Mouse (Mus musculus) cerebellum, adult 2 months (tissue): ENCODE data around the gene Snx15. TPM values are rescaled to one million over a fixed set of nuclear protein-coding genes. Genes with fewer than 3 reads are reported as not detected.

Source experiments
- DNase-seq, 2 experiments: peaks; one replicate each; pipeline ENCODE4 v3.0.0; 2021
- H3K27ac ChIP-seq: fragments of 200-500 bp; 2 replicates; pipeline ENCODE4 v1.5.1; 2012; ENCODE audit warnings: low read length, control low read depth, inconsistent platforms; ENCODE audit not compliant: insufficient read depth
- H3K27me3 ChIP-seq: fragments of 200-500 bp; 2 replicates; pipeline ENCODE4 v1.6.1; 2012; ENCODE audit warnings: inconsistent platforms, mild to moderate bottlenecking, low read length, moderate library complexity; ENCODE audit not compliant: control insufficient read depth, insufficient read depth
- H3K4me1 ChIP-seq: fragments of 200-500 bp; 2 replicates; pipeline ENCODE4 v1.6.1; 2011; ENCODE audit warnings: low read length; ENCODE audit not compliant: control insufficient read depth, insufficient read depth
- H3K4me3 ChIP-seq: fragments of 200-500 bp; replicated peaks from 2 replicates; pipeline ENCODE3; 2011; ENCODE audit warnings: mild to moderate bottlenecking, low read depth, low read length, control low read depth; ENCODE audit not compliant: insufficient read depth
- CTCF ChIP-seq: fragments of 200-500 bp; IDR thresholded peaks from 2 replicates; pipeline ENCODE4 v1.5.1; 2011; ENCODE audit warnings: low read depth, mild to moderate bottlenecking, control low read depth, low read length, moderate library complexity, borderline replicate concordance; ENCODE audit not compliant: insufficient read depth
- POLR2A ChIP-seq: fragments of 200-500 bp; IDR thresholded peaks from 2 replicates; pipeline ENCODE4 v1.6.1; 2011; ENCODE audit warnings: low read length, control low read depth, borderline replicate concordance; ENCODE audit not compliant: insufficient read depth
- WGBS: fragments of 180-500 bp; shearing (Covaris S2); methylation state at CpG from one replicate; pipeline ENCODE4 v1.1.7; 2018; 5-methylcytosine and 5-hydroxymethylcytosine counted together
- polyA plus RNA-seq: library from polyadenylated mRNA; depleted of rRNA; stranded (reverse); fragments of >200 nt; gene quantifications from 2 replicates; pipeline ENCODE4 v1.2.3, GENCODE M21; 2012

Gene Snx15
- polyA plus RNA-seq, 1 experiment = 67.9 TPM

GRCm38 (mm10) chr19:6117346-6117985 lies 10.6 kb downstream of the Snx15 start:
- WGBS = 3% methylated on average over 32 of the region's 32 CpGs
- no peak for DNase-seq
- TF ChIP-seq POLR2A = no peak
- TF ChIP-seq CTCF = no peak

GRCm38 (mm10) chr19:6116113-6116850 lies 11.8 kb downstream of the Snx15 start:
- no peaks in the 10 kb centered on the region for H3K27me3 ChIP-seq
- no peak overlapping the region for H3K27ac ChIP-seq
- DNase-seq = no peak
- 30% methylated on average over 15 of the region's 15 CpGs for WGBS
- TF ChIP-seq CTCF (no peak), POLR2A (no peak)
- peaks cover 10% of the 10 kb centered on the region for H3K4me1 ChIP-seq
- no peak overlapping the region for H3K4me3 ChIP-seq

More at GRCm38 (mm10) chr19:6117346-6117985, 10.6 kb downstream of the Snx15 start:
- no peaks in the 10 kb centered on the region for H3K27me3 ChIP-seq
- peak overlapping the region; percentile 63 for H3K4me3 ChIP-seq
- peaks cover 10% of the 10 kb centered on the region for H3K4me1 ChIP-seq
- H3K27ac ChIP-seq = peak overlapping the region; percentile 67

DNA sequence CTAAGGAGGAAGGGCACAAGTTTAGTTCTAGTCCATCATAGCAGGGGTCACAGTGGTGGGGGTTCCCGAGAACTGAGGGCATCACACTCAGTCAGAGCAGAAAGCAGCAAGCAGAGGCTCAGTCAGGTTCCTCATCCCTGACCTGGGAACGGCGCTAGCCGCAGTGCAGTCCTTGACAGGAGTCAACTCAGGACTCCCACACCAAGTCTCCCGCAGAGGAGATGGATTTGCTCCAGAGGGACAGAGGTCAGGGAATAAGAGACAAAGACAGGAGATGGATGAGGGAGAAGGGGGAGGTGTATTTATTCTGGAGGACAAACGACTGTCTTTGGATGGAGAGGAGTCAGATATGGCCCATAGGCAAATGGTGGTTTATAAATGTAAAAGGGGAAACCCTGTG lies 15.0 kb downstream of the Snx15 start:
- Histone ChIP-seq H3K4me3 (no peak overlapping the region), H3K27me3 (no peaks in the 10 kb centered on the region), H3K27ac (no peak overlapping the region), H3K4me1 (peaks cover 10% of the 10 kb centered on the region)
- TF ChIP-seq CTCF (no peak), POLR2A (no peak)
- WGBS = 51% methylated on average over 6 of the region's 6 CpGs
- DNase-seq = no peak

- Histone ChIP-seq H3K27me3 (no peaks in the 10 kb centered on the region), H3K4me3 (no peak within 1 kb of the TSS), H3K4me1 (no peaks in the 10 kb centered on the region), H3K27ac (no peak within 1 kb of the TSS)
- TF ChIP-seq CTCF = no peak
- no peak for TF ChIP-seq POLR2A
- 88% methylated on average over 7 of the region's 7 CpGs for WGBS
- no peak for DNase-seq
Measured at GRCm38 (mm10) chr19:6105586-6105985, 22.5 kb downstream of the Snx15 start, which contains the start of gene Naaladl1. Naaladl1 (plus strand) TSS chr19:6105782.

DNA sequence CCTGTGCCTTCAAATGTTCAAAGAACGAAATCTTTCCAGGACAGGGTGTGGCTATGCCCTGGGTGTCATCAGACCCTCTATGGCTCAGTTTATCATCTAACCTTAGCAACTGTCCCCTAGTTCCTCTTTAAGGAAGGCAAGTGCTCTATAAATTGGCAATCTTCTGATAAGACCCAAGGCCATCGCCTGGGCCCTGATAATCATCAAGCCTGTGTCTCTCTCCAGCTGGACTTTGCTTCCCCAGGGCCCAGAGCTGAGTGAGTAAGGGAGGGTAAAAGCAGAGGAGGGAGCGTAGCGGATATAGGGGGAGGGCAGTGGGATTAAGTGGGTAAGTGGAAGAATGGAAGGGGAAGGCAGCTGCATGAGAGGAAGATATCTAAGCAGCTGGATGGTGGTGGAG lies 23.6 kb downstream of the Snx15 start:
- no peak overlapping the region for H3K4me3 ChIP-seq
- 88% methylated on average over 4 of the region's 4 CpGs for WGBS
- DNase-seq = no peak
- TF ChIP-seq CTCF = no peak
- TF ChIP-seq POLR2A = no peak
- no peaks in the 10 kb centered on the region for H3K4me1 ChIP-seq
- H3K27me3 ChIP-seq = no peaks in the 10 kb centered on the region
- H3K27ac ChIP-seq = no peak overlapping the region

- 68% methylated on average over 6 of the region's 6 CpGs for WGBS
- no peaks in the 10 kb centered on the region for H3K4me1 ChIP-seq
- DNase-seq = no peak
- TF ChIP-seq POLR2A (no peak), CTCF (no peak)
- H3K27ac ChIP-seq = no peak overlapping the region
- no peaks in the 10 kb centered on the region for H3K27me3 ChIP-seq
- no peak overlapping the region for H3K4me3 ChIP-seq
Measured at GRCm38 (mm10) chr19:6102169-6102853, 25.8 kb downstream of the Snx15 start.

GRCm38 (mm10) chr19:6101186-6101585 lies 26.9 kb downstream of the Snx15 start:
- H3K4me3 ChIP-seq = no peak overlapping the region
- no peak overlapping the region for H3K27ac ChIP-seq
- no peaks in the 10 kb centered on the region for H3K4me1 ChIP-seq
- DNase-seq = no peak
- 75% methylated on average over 6 of the region's 6 CpGs for WGBS
- TF ChIP-seq CTCF (no peak), POLR2A (no peak)
- H3K27me3 ChIP-seq = no peaks in the 10 kb centered on the region

DNA sequence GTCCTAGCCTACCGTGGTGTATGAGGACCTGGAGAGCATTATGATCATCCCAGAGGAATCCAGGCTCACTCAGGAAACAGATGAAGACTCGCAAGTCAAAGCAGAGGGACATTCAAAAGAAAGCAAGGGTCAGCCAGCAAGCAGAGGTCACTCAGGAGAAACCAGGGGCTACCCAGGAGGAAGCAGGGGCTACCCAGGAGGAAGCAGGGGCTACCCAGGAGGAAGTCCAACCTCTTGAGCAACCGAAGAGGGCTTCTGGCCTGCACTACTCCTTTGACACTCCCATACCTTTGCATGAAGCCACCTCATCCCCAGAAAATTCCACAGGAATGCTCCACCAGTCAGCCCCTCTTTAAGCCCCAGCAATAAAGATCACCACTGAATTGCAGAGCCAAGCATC lies 30.3 kb downstream of the Snx15 start:
- 84% methylated on average over 3 of the region's 3 CpGs for WGBS
- Histone ChIP-seq H3K27me3 (no peaks in the 10 kb centered on the region), H3K4me1 (no peaks in the 10 kb centered on the region), H3K4me3 (no peak overlapping the region), H3K27ac (no peak overlapping the region)
- no peak for DNase-seq
- TF ChIP-seq CTCF (no peak), POLR2A (no peak)
